Mouse (Mus musculus): Measurements from ENCODE around the gene Gm20908.
"Not testable (repeated sequence)": the region's sequence is repeated elsewhere in the genome, so short reads cannot be mapped to it uniquely, and the experiment has no call there.

The Gm20908 gene

GRCm38 (mm10) chrY:64472966-64473365 is at the start of gene Gm20908:
Gene Gm20908 (plus strand): TSS chrY:64473266.
- DNase-seq (ENCODE audit: low spot score in 2 of 2), result not testable (repeated sequence)
